Mouse (Mus musculus): ENCODE measurements at regions not wholly inside any gene's neighbourhood (a gene's known extent, or its start where the extent isn't known, plus 50 kb on each side); places are given as distances from the start of the nearest gene placed in this dataset.

GRCm38 (mm10) chr12:118650483-118651160 lies 195.5 kb upstream of the Sp8 start:
- H3K4me1 ChIP-seq (ENCODE audit: control insufficient read depth in 2 of 2, insufficient read depth in 2 of 2, low read length in 2 of 2) = no peaks in the 10 kb centered on the region; a peak in 1 of 4 replicates
- no peak overlapping the region for H3K9ac ChIP-seq (ENCODE audit: low read length)
- WGBS = 66% methylated on average over 4 of the region's 4 CpGs
- H3K9me3 ChIP-seq (ENCODE audit: control insufficient read depth, low read length) = no peaks in the 10 kb centered on the region
- H3K4me3 ChIP-seq (ENCODE audit: control insufficient read depth in 1 of 2, insufficient read depth in 1 of 2, low read depth in 1 of 2, low read length in 2 of 2) = no peak overlapping the region
- no peaks in the 10 kb centered on the region for H3K36me3 ChIP-seq (ENCODE audit: control insufficient read depth, insufficient read depth, low read length)
- no peaks in the 10 kb centered on the region for H3K27me3 ChIP-seq (ENCODE audit: control insufficient read depth, insufficient read depth, low read length)
- H3K27ac ChIP-seq (replicated peaks in 1 of 2; ENCODE audit: control insufficient read depth in 1 of 2, insufficient read depth in 1 of 2, low read depth in 2 of 2, low read length in 2 of 2) = no peak overlapping the region
- ATAC-seq (ENCODE audit: insufficient number of reproducible peaks, insufficient read depth, low FRiP score, low read depth) = no peak
- H3K4me2 ChIP-seq (ENCODE audit: low read length) = no peak overlapping the region

- Histone ChIP-seq H3K36me3 (ENCODE audit: control insufficient read depth, insufficient read depth, low read length) (no peaks in the 10 kb centered on the region), H3K9ac (ENCODE audit: low read length) (no peak overlapping the region), H3K27ac (replicated peaks in 1 of 2; ENCODE audit: control insufficient read depth in 1 of 2, insufficient read depth in 1 of 2, low read depth in 2 of 2, low read length in 2 of 2) (no peak overlapping the region), H3K4me3 (ENCODE audit: control insufficient read depth in 1 of 2, insufficient read depth in 1 of 2, low read depth in 1 of 2, low read length in 2 of 2) (no peak overlapping the region), H3K4me1 (ENCODE audit: control insufficient read depth in 2 of 2, insufficient read depth in 2 of 2, low read length in 2 of 2) (no peaks in the 10 kb centered on the region; a peak in 1 of 4 replicates), H3K27me3 (ENCODE audit: control insufficient read depth, insufficient read depth, low read length) (no peaks in the 10 kb centered on the region), H3K4me2 (ENCODE audit: low read length) (no peak overlapping the region), H3K9me3 (ENCODE audit: control insufficient read depth, low read length) (no peaks in the 10 kb centered on the region)
- whole genome bisulfite sequencing = 77% methylated on average over 3 of the region's 3 CpGs
- ATAC-seq (ENCODE audit: insufficient number of reproducible peaks, insufficient read depth, low FRiP score, low read depth) = no peak
Measured at GRCm38 (mm10) chr12:118649323-118649973, 196.7 kb upstream of the Sp8 start.

- no peak for ATAC-seq (ENCODE audit: insufficient number of reproducible peaks, insufficient read depth, low FRiP score, low read depth)
- Histone ChIP-seq H3K27ac (replicated peaks in 1 of 2; ENCODE audit: control insufficient read depth in 1 of 2, insufficient read depth in 1 of 2, low read depth in 2 of 2, low read length in 2 of 2) (no peak overlapping the region), H3K27me3 (ENCODE audit: control insufficient read depth, insufficient read depth, low read length) (no peaks in the 10 kb centered on the region), H3K9me3 (ENCODE audit: control insufficient read depth, low read length) (no peaks in the 10 kb centered on the region), H3K4me2 (ENCODE audit: low read length) (no peak overlapping the region), H3K4me1 (ENCODE audit: control insufficient read depth in 2 of 2, insufficient read depth in 2 of 2, low read length in 2 of 2) (no peaks in the 10 kb centered on the region; a peak in 1 of 4 replicates), H3K9ac (ENCODE audit: low read length) (no peak overlapping the region), H3K36me3 (ENCODE audit: control insufficient read depth, insufficient read depth, low read length) (no peaks in the 10 kb centered on the region), H3K4me3 (ENCODE audit: control insufficient read depth in 1 of 2, insufficient read depth in 1 of 2, low read depth in 1 of 2, low read length in 2 of 2) (no peak overlapping the region)
Measured at GRCm38 (mm10) chr12:118648673-118649072, 197.5 kb upstream of the Sp8 start.

- H3K9me3 ChIP-seq (ENCODE audit: control insufficient read depth, low read length) = no peaks in the 10 kb centered on the region
- no peak overlapping the region for H3K27ac ChIP-seq (replicated peaks in 1 of 2; ENCODE audit: control insufficient read depth in 1 of 2, insufficient read depth in 1 of 2, low read depth in 2 of 2, low read length in 2 of 2)
- H3K4me3 ChIP-seq (ENCODE audit: control insufficient read depth in 1 of 2, insufficient read depth in 1 of 2, low read depth in 1 of 2, low read length in 2 of 2) = no peak overlapping the region
- no peak overlapping the region for H3K4me2 ChIP-seq (ENCODE audit: low read length)
- no peaks in the 10 kb centered on the region for H3K27me3 ChIP-seq (ENCODE audit: control insufficient read depth, insufficient read depth, low read length)
- 78% methylated on average over 12 of the region's 12 CpGs for WGBS
- no peak overlapping the region for H3K9ac ChIP-seq (ENCODE audit: low read length)
- no peaks in the 10 kb centered on the region; a peak in 1 of 4 replicates for H3K4me1 ChIP-seq (ENCODE audit: control insufficient read depth in 2 of 2, insufficient read depth in 2 of 2, low read length in 2 of 2)
- no peaks in the 10 kb centered on the region for H3K36me3 ChIP-seq (ENCODE audit: control insufficient read depth, insufficient read depth, low read length)
- no peak for ATAC-seq (ENCODE audit: insufficient number of reproducible peaks, insufficient read depth, low FRiP score, low read depth)
Measured at GRCm38 (mm10) chr12:118647270-118648042, 198.7 kb upstream of the Sp8 start.

- H3K4me3 ChIP-seq (ENCODE audit: control insufficient read depth in 1 of 2, insufficient read depth in 1 of 2, low read depth in 1 of 2, low read length in 2 of 2) = no peak overlapping the region
- no peaks in the 10 kb centered on the region for H3K9me3 ChIP-seq (ENCODE audit: control insufficient read depth, low read length)
- WGBS = 78% methylated on average over 3 of the region's 3 CpGs
- H3K9ac ChIP-seq (ENCODE audit: low read length) = no peak overlapping the region
- H3K4me1 ChIP-seq (ENCODE audit: control insufficient read depth in 2 of 2, insufficient read depth in 2 of 2, low read length in 2 of 2) = no peaks in the 10 kb centered on the region
- no peaks in the 10 kb centered on the region for H3K27me3 ChIP-seq (ENCODE audit: control insufficient read depth, insufficient read depth, low read length)
- ATAC-seq (ENCODE audit: insufficient number of reproducible peaks, insufficient read depth, low FRiP score, low read depth) = no peak
- no peaks in the 10 kb centered on the region for H3K36me3 ChIP-seq (ENCODE audit: control insufficient read depth, insufficient read depth, low read length)
- no peak overlapping the region for H3K27ac ChIP-seq (replicated peaks in 1 of 2; ENCODE audit: control insufficient read depth in 1 of 2, insufficient read depth in 1 of 2, low read depth in 2 of 2, low read length in 2 of 2)
- H3K4me2 ChIP-seq (ENCODE audit: low read length) = no peak overlapping the region
Measured at GRCm38 (mm10) chr12:118640925-118641324, 205.2 kb upstream of the Sp8 start.

GRCm38 (mm10) chr12:118637214-118637613 lies 208.9 kb upstream of the Sp8 start:
- Histone ChIP-seq H3K4me3 (ENCODE audit: control insufficient read depth in 1 of 2, insufficient read depth in 1 of 2, low read depth in 1 of 2, low read length in 2 of 2) (no peak overlapping the region), H3K27ac (replicated peaks in 1 of 2; ENCODE audit: control insufficient read depth in 1 of 2, insufficient read depth in 1 of 2, low read depth in 2 of 2, low read length in 2 of 2) (no peak overlapping the region), H3K9me3 (ENCODE audit: control insufficient read depth, low read length) (peaks cover 6% of the 10 kb centered on the region; the same call in 1 of the 2 replicates), H3K4me1 (ENCODE audit: control insufficient read depth in 2 of 2, insufficient read depth in 2 of 2, low read length in 2 of 2) (no peaks in the 10 kb centered on the region), H3K9ac (ENCODE audit: low read length) (no peak overlapping the region), H3K4me2 (ENCODE audit: low read length) (no peak overlapping the region), H3K36me3 (ENCODE audit: control insufficient read depth, insufficient read depth, low read length) (no peaks in the 10 kb centered on the region), H3K27me3 (ENCODE audit: control insufficient read depth, insufficient read depth, low read length) (no peaks in the 10 kb centered on the region)
- WGBS = 40% methylated on average over 4 of the region's 4 CpGs
- ATAC-seq (ENCODE audit: insufficient number of reproducible peaks, insufficient read depth, low FRiP score, low read depth) = no peak

- no peak for ATAC-seq (ENCODE audit: insufficient number of reproducible peaks, insufficient read depth, low FRiP score, low read depth)
- Histone ChIP-seq H3K4me1 (ENCODE audit: control insufficient read depth in 2 of 2, insufficient read depth in 2 of 2, low read length in 2 of 2) (no peaks in the 10 kb centered on the region), H3K9ac (ENCODE audit: low read length) (no peak overlapping the region), H3K4me2 (ENCODE audit: low read length) (no peak overlapping the region), H3K27ac (replicated peaks in 1 of 2; ENCODE audit: control insufficient read depth in 1 of 2, insufficient read depth in 1 of 2, low read depth in 2 of 2, low read length in 2 of 2) (no peak overlapping the region), H3K4me3 (ENCODE audit: control insufficient read depth in 1 of 2, insufficient read depth in 1 of 2, low read depth in 1 of 2, low read length in 2 of 2) (no peak overlapping the region), H3K27me3 (ENCODE audit: control insufficient read depth, insufficient read depth, low read length) (no peaks in the 10 kb centered on the region), H3K9me3 (ENCODE audit: control insufficient read depth, low read length) (peaks cover 6% of the 10 kb centered on the region; the same call in 1 of the 2 replicates), H3K36me3 (ENCODE audit: control insufficient read depth, insufficient read depth, low read length) (no peaks in the 10 kb centered on the region)
- WGBS = 40% methylated on average over 1 of the region's 1 CpGs
Measured at GRCm38 (mm10) chr12:118635456-118635855, 210.7 kb upstream of the Sp8 start.
